Comparison of ENCODE assay signal across 11 mouse cellular contexts in genomic region chr9:107593101-107593976, GRCm38 (mm10). TPM values are rescaled to one million over a fixed set of nuclear protein-coding genes. Genes with fewer than 3 reads are reported as not detected.
DNase-seq lines count a peak whose midpoint lies in the region; ATAC-seq and TF ChIP-seq lines count a peak whose summit lies in the region.
"Had no signal": no experiment of that assay in that cellular context is flagged by ENCODE, and none has a peak within 500 bp of the region (broad histone marks: within the 10 kb centered on the region; RNA-seq: fewer than 3 reads in every experiment).

No protein-coding gene starts in this region.

- no peak overlapping the region for H3K9ac ChIP-seq in hindbrain, embryonic 15.5 days
- no peak overlapping the region for H3K9ac ChIP-seq in hindbrain, embryonic 11.5 days (ENCODE audit: low read depth, low read length)
- peak overlapping the region; percentile 24; the same call in 1 of the 2 replicates for H3K9ac ChIP-seq in heart, embryonic 11.5 days (ENCODE audit: low read depth, low read length)
- no peak overlapping the region for H3K9ac ChIP-seq in midbrain, embryonic 16.5 days (ENCODE audit: low read depth, low read length)
- H3K9ac ChIP-seq: embryonic facial prominence, embryonic 12.5 days; limb, embryonic 13.5 days had no signal

- WGBS in hindbrain, embryonic 15.5 days, result 76% methylated on average over 11 of the region's 11 CpGs
- 83% methylated on average over 11 of the region's 11 CpGs for WGBS in hindbrain, embryonic 11.5 days
- 78% methylated on average over 11 of the region's 11 CpGs for WGBS in heart, embryonic 11.5 days (ENCODE audit: insufficient replicate concordance)
- WGBS in midbrain, embryonic 16.5 days, result 74% methylated on average over 11 of the region's 11 CpGs

- no peak for DNase-seq in hindbrain, embryonic 11.5 days (ENCODE audit: low spot score)
- DNase-seq in cerebellum, adult 11 months, result peak; percentile 82
- no peak for DNase-seq in embryo, embryonic 10 days (ENCODE audit: low spot score)

- peaks cover 14% of the 10 kb centered on the region for H3K4me1 ChIP-seq in hindbrain, embryonic 15.5 days (replicated peaks)
- H3K4me1 ChIP-seq in hindbrain, embryonic 11.5 days (replicated peaks; ENCODE audit: control insufficient read depth, insufficient read depth, low read length), result peaks cover 1% of the 10 kb centered on the region; the same call in 1 of the 2 replicates
- peaks cover 69% of the 10 kb centered on the region for H3K4me1 ChIP-seq in E14TG2a.4 (replicated peaks; ENCODE audit: low read depth, low read length)
- H3K4me1 ChIP-seq in heart, embryonic 11.5 days (ENCODE audit: control insufficient read depth, insufficient read depth, low read length), result peaks cover 42% of the 10 kb centered on the region
- peaks cover 6% of the 10 kb centered on the region for H3K4me1 ChIP-seq in midbrain, embryonic 16.5 days (ENCODE audit: control insufficient read depth, insufficient read depth, low read length)

- no peaks in the 10 kb centered on the region for H3K9me3 ChIP-seq in hindbrain, embryonic 15.5 days
- no peaks in the 10 kb centered on the region for H3K9me3 ChIP-seq in hindbrain, embryonic 11.5 days (ENCODE audit: control insufficient read depth, low read length)
- H3K9me3 ChIP-seq in E14TG2a.4 (ENCODE audit: low read length), result no peaks in the 10 kb centered on the region
- no peaks in the 10 kb centered on the region for H3K9me3 ChIP-seq in heart, embryonic 11.5 days (replicated peaks; ENCODE audit: control insufficient read depth, low read length)
- no peaks in the 10 kb centered on the region for H3K9me3 ChIP-seq in midbrain, embryonic 16.5 days (replicated peaks; ENCODE audit: control insufficient read depth, low read length, poor library complexity, severe bottlenecking)
- H3K9me3 ChIP-seq: embryonic facial prominence, embryonic 12.5 days; limb, embryonic 13.5 days; megakaryocyte, embryonic 14.5 days had no signal

- TF ChIP-seq CTCF in E14TG2a.4 (conservative IDR thresholded peaks at IDR 0.05; ENCODE audit: low read length), result no peak

- H3K4me3 ChIP-seq in hindbrain, embryonic 15.5 days, result no peak overlapping the region
- no peak overlapping the region for H3K4me3 ChIP-seq in hindbrain, embryonic 11.5 days (ENCODE audit: low read depth, low read length)
- peak overlapping the region; percentile 15; the same call in 1 of the 2 replicates for H3K4me3 ChIP-seq in E14TG2a.4 (replicated peaks; ENCODE audit: low read length)
- H3K4me3 ChIP-seq in heart, embryonic 11.5 days (ENCODE audit: low read depth, low read length), result no peak overlapping the region
- no peak overlapping the region for H3K4me3 ChIP-seq in midbrain, embryonic 16.5 days (ENCODE audit: low read depth, low read length)
- H3K4me3 ChIP-seq: embryonic facial prominence, embryonic 12.5 days; limb, embryonic 13.5 days; megakaryocyte, embryonic 14.5 days had no signal

- ATAC-seq in hindbrain, embryonic 15.5 days (ENCODE audit: low FRiP score, low read depth), result no peak; the same call in 1 of the 2 replicates
- no peak for ATAC-seq in hindbrain, embryonic 11.5 days (ENCODE audit: low FRiP score)
- ATAC-seq in heart, embryonic 11.5 days (replicated peaks; ENCODE audit: insufficient number of reproducible peaks, low FRiP score, low TSS enrichment), result no peak
- no peak for ATAC-seq in inflammation-experienced regulatory T-cells, adult 6 months
- ATAC-seq in midbrain, embryonic 16.5 days, result no peak

- no peak overlapping the region for H3K4me2 ChIP-seq in hindbrain, embryonic 15.5 days
- H3K4me2 ChIP-seq in hindbrain, embryonic 11.5 days (replicated peaks; ENCODE audit: low read depth, low read length), result no peak overlapping the region
- H3K4me2 ChIP-seq in heart, embryonic 11.5 days, result no peak overlapping the region
- H3K4me2 ChIP-seq in midbrain, embryonic 16.5 days (ENCODE audit: low read length), result no peak overlapping the region
- H3K4me2 ChIP-seq: embryonic facial prominence, embryonic 12.5 days; limb, embryonic 13.5 days had no signal

- peaks cover 17% of the 10 kb centered on the region for H3K36me3 ChIP-seq in hindbrain, embryonic 15.5 days
- H3K36me3 ChIP-seq in hindbrain, embryonic 11.5 days (ENCODE audit: control insufficient read depth, insufficient read depth, low read length), result 0 out of 2 replicates have a peak, but pooled peaks cover 2% of the 10 kb centered on the region
- H3K36me3 ChIP-seq in E14TG2a.4 (ENCODE audit: insufficient read depth, low read length), result peaks cover 73% of the 10 kb centered on the region
- H3K36me3 ChIP-seq in heart, embryonic 11.5 days (ENCODE audit: control insufficient read depth, insufficient read depth, low read length), result peaks cover 33% of the 10 kb centered on the region
- peaks cover 20% of the 10 kb centered on the region for H3K36me3 ChIP-seq in midbrain, embryonic 16.5 days (ENCODE audit: control insufficient read depth, insufficient read depth, low read length)

- H3K27ac ChIP-seq in hindbrain, embryonic 15.5 days (replicated peaks), result peak overlapping the region; percentile 21; the same call in 1 of the 2 replicates
- H3K27ac ChIP-seq in hindbrain, embryonic 11.5 days (ENCODE audit: low read depth, low read length), result no peak overlapping the region
- no peak overlapping the region for H3K27ac ChIP-seq in heart, embryonic 11.5 days (ENCODE audit: low read depth, low read length)
- no peak overlapping the region for H3K27ac ChIP-seq in midbrain, embryonic 16.5 days (ENCODE audit: low read length)
- H3K27ac ChIP-seq: embryonic facial prominence, embryonic 12.5 days; limb, embryonic 13.5 days had no signal

- no peaks in the 10 kb centered on the region for H3K27me3 ChIP-seq in hindbrain, embryonic 15.5 days
- H3K27me3 ChIP-seq in hindbrain, embryonic 11.5 days (ENCODE audit: control insufficient read depth, insufficient read depth, low read length), result no peaks in the 10 kb centered on the region
- H3K27me3 ChIP-seq in E14TG2a.4 (ENCODE audit: insufficient read depth, low read length), result peaks cover 32% of the 10 kb centered on the region
- H3K27me3 ChIP-seq in heart, embryonic 11.5 days (ENCODE audit: control insufficient read depth, insufficient read depth, low read length), result peaks cover under 1% of the 10 kb centered on the region; the same call in 1 of the 2 replicates
- H3K27me3 ChIP-seq in midbrain, embryonic 16.5 days (ENCODE audit: control insufficient read depth, insufficient read depth, low read depth, low read length), result no peaks in the 10 kb centered on the region
- H3K27me3 ChIP-seq: embryonic facial prominence, embryonic 12.5 days; limb, embryonic 13.5 days had no signal

RNA-seq across cellular contexts. Expression of gene Ifrd2, which starts 5.9 kb away (rescaled TPM):
- polyA plus RNA-seq in hindbrain, embryonic 15.5 days (2015; fragmentation: Nextera tagmentation; extraction: Ambion mirVana), result 16.3 and 17.3 TPM in 2 replicates
- 26.9 and 27.7 TPM in 2 replicates for polyA plus RNA-seq in hindbrain, embryonic 11.5 days (2014; fragmentation: Nextera tagmentation; extraction: Ambion mirVana)
- polyA plus RNA-seq in heart, embryonic 11.5 days (2014; fragmentation: Nextera tagmentation; extraction: Ambion mirVana), result 57.5 and 59.1 TPM in 2 replicates
- polyA plus RNA-seq in inflammation-experienced regulatory T-cells, adult 6 months (2017; shearing (Covaris generic)), result 10 to 100 TPM; 13.7 to 32.0 (median 31.7) TPM
- 14.6 and 15.4 TPM in 2 replicates for polyA plus RNA-seq in midbrain, embryonic 16.5 days (2015; fragmentation: Nextera tagmentation; extraction: Ambion mirVana)

RNA-seq across cellular contexts. Expression of gene Hyal3, which starts 12.7 kb away (rescaled TPM):
- polyA plus RNA-seq in hindbrain, embryonic 15.5 days (2015; fragmentation: Nextera tagmentation; extraction: Ambion mirVana), result 1.8 and 2.2 TPM in 2 replicates
- 0.18 and 0.39 TPM in 2 replicates for polyA plus RNA-seq in hindbrain, embryonic 11.5 days (2014; fragmentation: Nextera tagmentation; extraction: Ambion mirVana)
- 0.14 and 0.33 TPM in 2 replicates for polyA plus RNA-seq in heart, embryonic 11.5 days (2014; fragmentation: Nextera tagmentation; extraction: Ambion mirVana)
- polyA plus RNA-seq in inflammation-experienced regulatory T-cells, adult 6 months (2017; shearing (Covaris generic)), result 1 to 10 TPM in 1 of 3 experiments, under 1 TPM in 2; 0.59 to 1.7 (median 0.94) TPM
- polyA plus RNA-seq in midbrain, embryonic 16.5 days (2015; fragmentation: Nextera tagmentation; extraction: Ambion mirVana), result 2.0 and 2.4 TPM in 2 replicates

RNA-seq across cellular contexts. Expression of gene Naa80, which starts 14.7 kb away (rescaled TPM):
- 17.6 and 19.5 TPM in 2 replicates for polyA plus RNA-seq in hindbrain, embryonic 15.5 days (2015; fragmentation: Nextera tagmentation; extraction: Ambion mirVana)
- 10.5 and 11.3 TPM in 2 replicates for polyA plus RNA-seq in hindbrain, embryonic 11.5 days (2014; fragmentation: Nextera tagmentation; extraction: Ambion mirVana)
- 12.2 and 15.2 TPM in 2 replicates for polyA plus RNA-seq in heart, embryonic 11.5 days (2014; fragmentation: Nextera tagmentation; extraction: Ambion mirVana)
- 10 to 100 TPM; 13.8 to 23.8 (median 19.2) TPM for polyA plus RNA-seq in inflammation-experienced regulatory T-cells, adult 6 months (2017; shearing (Covaris generic))
- 14.9 and 18.6 TPM in 2 replicates for polyA plus RNA-seq in midbrain, embryonic 16.5 days (2015; fragmentation: Nextera tagmentation; extraction: Ambion mirVana)

RNA-seq across cellular contexts. Expression of gene Sema3b, which starts 15.7 kb away (rescaled TPM):
- 4.6 and 5.1 TPM in 2 replicates for polyA plus RNA-seq in hindbrain, embryonic 15.5 days (2015; fragmentation: Nextera tagmentation; extraction: Ambion mirVana)
- 1.4 and 1.6 TPM in 2 replicates for polyA plus RNA-seq in hindbrain, embryonic 11.5 days (2014; fragmentation: Nextera tagmentation; extraction: Ambion mirVana)
- polyA plus RNA-seq in heart, embryonic 11.5 days (2014; fragmentation: Nextera tagmentation; extraction: Ambion mirVana), result 5.1 and 5.3 TPM in 2 replicates
- not detected for polyA plus RNA-seq in inflammation-experienced regulatory T-cells, adult 6 months (2017; shearing (Covaris generic))
- polyA plus RNA-seq in midbrain, embryonic 16.5 days (2015; fragmentation: Nextera tagmentation; extraction: Ambion mirVana), result 3.7 and 3.9 TPM in 2 replicates

RNA-seq across cellular contexts. Expression of gene Hyal1, which starts 16.6 kb away (rescaled TPM):
- polyA plus RNA-seq in hindbrain, embryonic 15.5 days (2015; fragmentation: Nextera tagmentation; extraction: Ambion mirVana), result 7.5 and 8.4 TPM in 2 replicates
- 3.6 and 4.4 TPM in 2 replicates for polyA plus RNA-seq in hindbrain, embryonic 11.5 days (2014; fragmentation: Nextera tagmentation; extraction: Ambion mirVana)
- polyA plus RNA-seq in heart, embryonic 11.5 days (2014; fragmentation: Nextera tagmentation; extraction: Ambion mirVana), result 3.4 and 3.5 TPM in 2 replicates
- 1 to 10 TPM; 2.9 to 7.0 (median 5.8) TPM for polyA plus RNA-seq in inflammation-experienced regulatory T-cells, adult 6 months (2017; shearing (Covaris generic))
- 7.2 TPM in 2 replicates for polyA plus RNA-seq in midbrain, embryonic 16.5 days (2015; fragmentation: Nextera tagmentation; extraction: Ambion mirVana)
